Mouse (Mus musculus) limb, embryonic 11.5 days (tissue): ENCODE measurements around the gene Ptpn12. TPM values are rescaled to one million over a fixed set of nuclear protein-coding genes. Genes with fewer than 3 reads are reported as not detected.
"Not testable (repeated sequence)": the region's sequence is repeated elsewhere in the genome, so short reads cannot be mapped to it uniquely, and the experiment has no call there.

Source experiments
- ATAC-seq: fragments of 200-750 bp; cut with Nextera tagmentation; 2 replicates; pipeline ENCODE4 v1.8.0; 2017; ENCODE audit warnings: low read depth; ENCODE audit not compliant: insufficient number of reproducible peaks, low FRiP score, low TSS enrichment
- DNase-seq: peaks from one replicate; pipeline ENCODE4 v3.0.0-alpha.2; 2015; ENCODE audit warnings: low spot score
- H3K27ac ChIP-seq: fragments of 300-500 bp; sonication (generic); replicated peaks from 2 replicates; pipeline ENCODE4 v1.5.1; 2014; ENCODE audit warnings: low read depth, mild to moderate bottlenecking, low read length
- H3K27me3 ChIP-seq: fragments of 300-500 bp; sonication (generic); 2 replicates; pipeline ENCODE4 v1.6.1; 2014; ENCODE audit warnings: mild to moderate bottlenecking, low read length, mixed read lengths; ENCODE audit not compliant: control insufficient read depth, insufficient read depth
- H3K36me3 ChIP-seq: fragments of 300-500 bp; sonication (generic); 2 replicates; pipeline ENCODE4 v1.6.1; 2014; ENCODE audit warnings: mild to moderate bottlenecking, low read length, moderate library complexity, mixed read lengths; ENCODE audit not compliant: control insufficient read depth, insufficient read depth
- H3K4me1 ChIP-seq: fragments of 300-500 bp; sonication (generic); 2 replicates; pipeline ENCODE4 v1.6.1; 2014; ENCODE audit warnings: low read length, mixed read lengths; ENCODE audit not compliant: control insufficient read depth, insufficient read depth
- H3K4me2 ChIP-seq: fragments of 300-500 bp; sonication (generic); 2 replicates; pipeline ENCODE4 v1.6.1; 2014; ENCODE audit warnings: low read depth, mild to moderate bottlenecking, moderate library complexity; ENCODE audit not compliant: severe bottlenecking
- H3K4me3 ChIP-seq: fragments of 300-500 bp; sonication (generic); 2 replicates; pipeline ENCODE4 v1.5.1; 2014; ENCODE audit warnings: low read depth, low read length
- H3K9ac ChIP-seq: fragments of 300-500 bp; sonication (generic); 2 replicates; pipeline ENCODE4 v1.6.1; 2014; ENCODE audit warnings: mild to moderate bottlenecking, low read length
- H3K9me3 ChIP-seq: fragments of 300-500 bp; sonication (generic); 2 replicates; pipeline ENCODE4 v1.6.1; 2016; ENCODE audit warnings: low read length; ENCODE audit not compliant: control insufficient read depth
- whole genome bisulfite sequencing: fragments of 180-500 bp; shearing (Covaris S2); extraction: QIAGEN DNeasy Blood & Tissue Kit; methylation state at CpG from one replicate; pipeline ENCODE4 v1.1.7; 2014; 5-methylcytosine and 5-hydroxymethylcytosine counted together
- polyA plus RNA-seq: library from polyadenylated mRNA; unstranded; fragments of >200 nt; fragmentation: Nextera tagmentation; extraction: Ambion mirVana; gene quantifications from 2 replicates; pipeline ENCODE4 v1.2.1, GENCODE M21; 2014

Ptpn12 gene
- polyA plus RNA-seq, 1 experiment from 2014 or later, result 27.4 TPM

GRCm38 (mm10) chr5:20951666-20952281 lies 103.9 kb downstream of the Ptpn12 start:
- H3K4me2 ChIP-seq, result peak overlapping the region; percentile 65
- no peaks in the 10 kb centered on the region; the same call in 1 of the 2 replicates for H3K9me3 ChIP-seq
- peak; percentile 95 for DNase-seq

DNA sequence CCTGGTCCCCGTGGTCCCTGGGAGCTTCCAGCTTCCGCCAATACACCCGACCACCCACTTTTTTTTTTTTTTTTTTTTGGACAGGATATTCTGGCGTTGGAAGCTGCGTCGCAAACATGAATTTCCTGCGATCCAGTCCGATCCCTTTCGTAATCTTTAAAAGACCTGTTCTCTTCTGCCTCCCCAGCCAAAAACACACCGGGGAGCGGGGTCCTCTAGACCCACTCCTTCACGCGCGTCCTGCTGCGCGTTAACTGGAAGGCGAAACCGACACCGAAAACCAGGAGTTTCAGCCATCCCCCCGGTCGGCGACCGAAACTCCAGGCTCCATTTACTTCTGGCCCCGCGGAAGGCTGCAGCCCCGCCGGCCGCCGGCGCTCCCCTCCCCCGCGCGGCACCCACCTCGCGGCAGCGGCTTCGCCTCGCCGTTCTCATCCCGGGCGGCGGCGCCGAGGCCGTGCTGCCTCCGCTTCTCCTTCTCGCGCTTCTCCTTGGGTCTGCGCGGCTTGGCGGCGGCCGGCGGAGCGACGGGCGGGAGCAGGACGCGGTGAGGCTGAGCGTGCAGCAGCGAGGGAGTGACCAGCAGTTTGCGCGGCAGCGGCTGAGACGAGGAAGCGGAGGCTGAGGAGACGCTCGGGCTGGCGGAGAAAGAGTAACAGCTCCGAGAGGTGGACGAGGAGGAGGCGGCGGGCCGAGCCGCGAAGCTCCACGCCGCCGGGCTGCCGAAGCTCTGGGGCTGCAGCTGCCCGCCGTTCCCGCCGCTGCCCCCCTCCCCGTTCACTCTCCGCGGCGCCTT lies 104.7 kb downstream of the Ptpn12 start:
- peak overlapping the region; percentile 65 for H3K4me2 ChIP-seq
- H3K4me3 ChIP-seq, result peak overlapping the region; percentile 96
- under 1% methylated on average over 78 of the region's 88 CpGs for WGBS
- ATAC-seq (peak; percentile 48), DNase-seq (peak; percentile 76)
- peak overlapping the region; percentile 96 for H3K27ac ChIP-seq
- no peaks in the 10 kb centered on the region for H3K9me3 ChIP-seq
- peak overlapping the region; percentile 95 for H3K9ac ChIP-seq
- H3K36me3 ChIP-seq, result no peaks in the 10 kb centered on the region
- H3K27me3 ChIP-seq, result no peaks in the 10 kb centered on the region
- H3K4me1 ChIP-seq, result no peaks in the 10 kb centered on the region; the same call in 1 of the 2 replicates

More at GRCm38 (mm10) chr5:20951666-20952281, 103.9 kb downstream of the Ptpn12 start:
- H3K36me3 ChIP-seq, result peaks cover 4% of the 10 kb centered on the region; the same call in 1 of the 2 replicates
- under 1% methylated on average over 51 of the region's 51 CpGs for WGBS
- peak; percentile 98 for ATAC-seq
- H3K27ac ChIP-seq, result peak overlapping the region; percentile 96
- peak overlapping the region; percentile 95 for H3K9ac ChIP-seq
- peak overlapping the region; percentile 96 for H3K4me3 ChIP-seq
- no peaks in the 10 kb centered on the region; the same call in 1 of the 2 replicates for H3K4me1 ChIP-seq
- no peaks in the 10 kb centered on the region for H3K27me3 ChIP-seq

DNA sequence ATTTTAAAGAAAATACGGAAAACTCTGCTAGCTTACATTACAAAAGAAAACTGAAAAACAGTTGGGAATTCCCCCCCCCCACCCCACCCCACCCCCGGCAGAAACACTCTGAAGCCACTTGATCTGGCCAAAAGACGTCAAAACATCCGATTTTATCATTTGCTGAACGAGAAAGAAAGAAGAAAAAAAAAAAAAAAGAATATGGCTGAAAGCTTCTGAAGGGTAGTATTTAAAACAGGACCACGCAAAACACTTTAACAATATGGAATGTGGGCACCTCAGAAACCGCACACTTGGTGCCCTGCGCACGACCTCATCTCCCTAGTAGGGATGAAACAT lies 105.2 kb downstream of the Ptpn12 start:
- Histone ChIP-seq H3K4me1 (no peaks in the 10 kb centered on the region; the same call in 1 of the 2 replicates), H3K9ac (peak overlapping the region; percentile 95), H3K27me3 (no peaks in the 10 kb centered on the region), H3K27ac (no peak overlapping the region), H3K4me3 (peak overlapping the region; percentile 96), H3K9me3 (no peaks in the 10 kb centered on the region), H3K4me2 (peak overlapping the region; percentile 65), H3K36me3 (no peaks in the 10 kb centered on the region)
- ATAC-seq (no peak), DNase-seq (no peak)
- WGBS, result under 1% methylated on average over 9 of the region's 9 CpGs

GRCm38 (mm10) chr5:20950093-20950492 lies 105.6 kb downstream of the Ptpn12 start:
- Histone ChIP-seq H3K9ac (no peak overlapping the region), H3K4me2 (peak overlapping the region; percentile 65), H3K4me3 (peak overlapping the region; percentile 96), H3K4me1 (no peaks in the 10 kb centered on the region; the same call in 1 of the 2 replicates), H3K27me3 (no peaks in the 10 kb centered on the region), H3K27ac (no peak overlapping the region), H3K9me3 (no peaks in the 10 kb centered on the region), H3K36me3 (no peaks in the 10 kb centered on the region)
- DNase-seq (no peak), ATAC-seq (no peak)
- WGBS, result 20% methylated on average over 5 of the region's 5 CpGs

DNA sequence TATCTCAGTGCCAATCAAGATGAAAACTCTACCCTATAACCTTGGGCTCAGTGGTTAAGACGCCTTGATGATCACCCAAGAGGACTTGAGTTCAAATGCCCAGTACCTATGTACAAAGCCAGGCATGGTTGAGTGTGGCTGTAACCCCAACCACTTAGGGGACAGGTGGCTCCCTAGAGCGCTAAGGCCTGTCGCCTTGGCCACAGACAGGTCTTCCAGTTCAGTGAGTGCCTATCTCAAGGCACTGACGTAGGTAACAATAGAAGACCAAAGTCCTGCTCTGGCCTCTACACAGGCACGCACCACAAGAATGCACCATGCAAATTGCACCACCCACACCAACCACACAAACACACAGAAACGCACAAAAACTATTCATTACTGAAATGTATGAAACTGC lies 108.8 kb downstream of the Ptpn12 start:
- Histone ChIP-seq H3K4me2 (no peak overlapping the region), H3K4me1 (no peaks in the 10 kb centered on the region; the same call in 1 of the 2 replicates), H3K9me3 (no peaks in the 10 kb centered on the region), H3K27me3 (no peaks in the 10 kb centered on the region), H3K36me3 (no peaks in the 10 kb centered on the region), H3K27ac (no peak overlapping the region), H3K4me3 (no peak overlapping the region), H3K9ac (no peak overlapping the region)
- ATAC-seq (no peak), DNase-seq (no peak)
- WGBS, result 94% methylated on average over 6 of the region's 6 CpGs

DNA sequence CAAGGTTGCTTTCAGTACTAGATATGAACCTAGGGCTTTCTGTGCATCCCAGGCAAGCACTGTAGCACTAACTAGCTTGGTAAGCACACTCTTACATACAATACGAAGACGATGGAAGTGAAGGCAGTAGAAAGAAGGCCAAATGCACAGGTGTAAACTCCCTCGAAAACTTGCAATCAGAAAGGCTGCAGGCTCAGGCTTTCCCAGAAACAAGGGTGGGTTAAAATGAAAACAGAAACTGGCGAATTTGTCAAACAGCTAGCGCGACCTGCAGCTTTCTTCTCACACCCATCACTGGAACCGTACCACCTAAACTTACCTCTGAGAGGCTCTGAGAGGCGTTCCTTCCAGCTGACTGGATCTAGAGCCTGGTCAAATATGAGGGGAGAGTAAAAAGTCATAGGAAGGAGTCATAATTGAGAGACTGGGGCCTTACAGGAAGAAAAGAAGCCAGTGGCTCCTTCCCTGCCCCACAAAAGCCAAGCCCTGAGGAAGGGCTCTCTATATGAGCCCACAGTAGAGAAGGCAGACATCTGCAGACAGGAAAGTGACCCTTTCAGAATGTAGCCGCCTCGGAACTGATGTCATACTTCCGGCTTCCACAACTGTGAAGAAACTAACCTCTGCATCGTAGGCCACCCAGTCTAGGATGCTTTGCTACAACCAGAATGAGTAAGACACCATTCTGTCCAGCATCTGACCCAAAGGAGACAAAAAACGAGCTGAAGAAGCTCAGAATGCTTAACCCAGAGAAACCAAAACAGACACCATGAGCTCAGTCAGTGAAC lies 110.6 kb downstream of the Ptpn12 start:
- 78% methylated on average over 13 of the region's 13 CpGs for WGBS
- DNase-seq (no peak), ATAC-seq (no peak)
- H3K4me2 ChIP-seq, result no peak overlapping the region
- H3K27me3 ChIP-seq, result no peaks in the 10 kb centered on the region
- H3K9me3 ChIP-seq, result no peaks in the 10 kb centered on the region
- no peak overlapping the region for H3K27ac ChIP-seq
- H3K36me3 ChIP-seq, result no peaks in the 10 kb centered on the region
- no peaks in the 10 kb centered on the region; the same call in 1 of the 2 replicates for H3K4me1 ChIP-seq
- 0 out of 2 replicates have a peak overlapping the region, but pooled peaks have one; percentile 17 for H3K9ac ChIP-seq
- H3K4me3 ChIP-seq, result no peak overlapping the region

- not testable (repeated sequence) for H3K4me2 ChIP-seq, ATAC-seq, DNase-seq, H3K27ac ChIP-seq, H3K36me3 ChIP-seq, H3K4me3 ChIP-seq, H3K9me3 ChIP-seq, H3K27me3 ChIP-seq, H3K4me1 ChIP-seq, H3K9ac ChIP-seq
- 92% methylated on average over 3 of the region's 4 CpGs for WGBS
These were observed 111.9 kb downstream of the Ptpn12 start for GRCm38 (mm10) chr5:20943791-20944190.

DNA sequence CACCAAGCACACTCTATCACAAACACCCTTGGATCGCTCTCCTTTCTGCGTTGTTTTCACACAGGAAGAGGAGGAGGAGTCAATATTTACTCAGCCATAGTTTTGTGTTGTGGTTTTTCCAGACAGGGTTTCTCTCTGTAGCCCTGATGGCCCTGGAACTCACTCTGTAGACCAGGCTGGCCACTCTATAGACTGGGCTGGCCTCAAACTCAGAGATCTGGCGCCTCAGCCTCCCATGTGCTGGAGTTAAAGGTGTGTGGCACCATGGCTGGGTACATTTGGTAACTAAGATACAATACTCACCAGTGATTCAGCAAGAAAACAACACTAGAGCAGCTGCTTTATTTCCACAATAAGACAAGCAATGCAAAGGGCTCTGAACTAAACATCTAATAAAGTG lies 113.2 kb downstream of the Ptpn12 start:
- WGBS, result 92% methylated on average over 3 of the region's 3 CpGs
- Histone ChIP-seq H3K4me2 (no peak overlapping the region), H3K4me1 (no peaks in the 10 kb centered on the region), H3K27me3 (no peaks in the 10 kb centered on the region), H3K9me3 (no peaks in the 10 kb centered on the region), H3K4me3 (no peak overlapping the region), H3K27ac (no peak overlapping the region), H3K9ac (no peak overlapping the region), H3K36me3 (no peaks in the 10 kb centered on the region)
- ATAC-seq (no peak), DNase-seq (no peak)
